Mouse (Mus musculus): ENCODE measurements around the gene Ptprcap. TPM values are rescaled to one million over a fixed set of nuclear protein-coding genes. Genes with fewer than 3 reads are reported as not detected.

Ptprcap gene
- polyA plus RNA-seq, 1 experiment from 2014 or later = 2.7 TPM

GRCm38 (mm10) chr19:4142416-4143173 is 10.8 kb upstream of the Ptprcap start:
- Histone ChIP-seq H3K27ac (no peak overlapping the region), H3K9ac (0 out of 2 replicates have a peak overlapping the region, but pooled peaks have one; percentile 25), H3K4me3 (no peak overlapping the region), H3K4me2 (replicated peaks) (no peak overlapping the region), H3K9me3 (no peaks in the 10 kb centered on the region), H3K36me3 (no peaks in the 10 kb centered on the region), H3K27me3 (no peaks in the 10 kb centered on the region), H3K4me1 (peaks cover under 1% of the 10 kb centered on the region; the same call in 1 of the 2 replicates)
- no peak for ATAC-seq (ENCODE audit: low FRiP score, low read depth)
- WGBS = 95% methylated on average over 18 of the region's 18 CpGs

- ATAC-seq (ENCODE audit: low FRiP score, low read depth) = no peak
- H3K9ac ChIP-seq = peak within 1 kb of the TSS; percentile 19; the same call in 1 of the 2 replicates
- 89% methylated on average over 7 of the region's 7 CpGs for WGBS
Measured at GRCm38 (mm10) chr19:4143759-4144268, 9.6 kb upstream of the Ptprcap start, which contains the start of gene Cabp4. Gene Cabp4 (minus strand): TSS chr19:4144033.

DNA sequence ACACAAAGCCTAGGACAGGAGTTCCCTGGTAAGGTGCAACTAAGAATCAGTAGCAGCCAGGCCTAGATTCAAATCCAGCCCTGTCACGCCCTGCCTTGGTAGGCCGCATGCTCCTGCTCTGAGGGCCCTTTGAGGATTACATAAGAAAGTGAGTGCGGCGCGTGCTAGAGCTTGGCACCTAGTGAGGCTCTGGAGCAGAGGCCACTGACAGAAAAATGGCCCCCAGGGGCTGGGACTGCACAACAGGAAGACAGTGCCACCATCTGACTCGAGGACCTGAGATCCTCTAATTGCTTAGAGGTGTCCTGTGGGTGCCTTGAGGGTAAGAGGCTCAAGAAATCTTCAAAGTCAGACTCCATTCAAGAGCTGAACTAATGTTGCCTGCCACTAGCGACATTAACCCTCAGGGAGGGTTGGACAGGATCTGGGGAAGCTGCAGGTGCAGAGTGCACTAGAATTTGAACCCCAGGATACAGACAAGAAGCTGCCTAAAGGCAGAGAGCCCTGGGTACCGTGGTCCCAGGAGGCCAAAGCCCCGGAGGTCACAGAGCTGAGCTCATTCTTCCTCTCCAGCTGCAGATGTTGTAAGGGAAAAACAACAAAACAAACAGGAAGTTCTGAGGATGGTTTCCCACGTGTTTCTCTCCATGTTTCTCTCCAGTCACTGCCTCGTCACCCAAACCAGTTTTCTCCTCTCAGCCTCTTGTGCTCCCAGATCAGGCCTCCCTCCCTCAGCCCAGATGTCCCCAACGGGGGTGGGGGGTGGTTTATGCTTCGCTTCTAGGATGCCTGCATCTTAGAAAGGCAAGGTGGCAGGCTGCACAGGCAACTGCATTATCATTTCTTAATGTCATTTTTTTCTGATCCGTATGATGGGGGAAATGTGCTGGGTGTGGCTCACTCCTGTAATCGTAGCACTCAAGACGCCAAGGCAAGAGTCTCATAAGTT is 8.6 kb upstream of the Ptprcap start:
- 76% methylated on average over 16 of the region's 16 CpGs for WGBS
- ATAC-seq (ENCODE audit: low FRiP score, low read depth) = no peak
- Histone ChIP-seq H3K27me3 (no peaks in the 10 kb centered on the region), H3K9me3 (no peaks in the 10 kb centered on the region), H3K9ac (no peak overlapping the region), H3K4me3 (no peak overlapping the region), H3K36me3 (peaks cover 1% of the 10 kb centered on the region; the same call in 1 of the 2 replicates), H3K27ac (no peak overlapping the region), H3K4me2 (replicated peaks) (no peak overlapping the region), H3K4me1 (peaks cover 15% of the 10 kb centered on the region)

More at GRCm38 (mm10) chr19:4143759-4144268, 9.6 kb upstream of the Ptprcap start, which contains the start of gene Cabp4:
- no peaks in the 10 kb centered on the region for H3K36me3 ChIP-seq
- H3K4me1 ChIP-seq = peaks cover 6% of the 10 kb centered on the region
- H3K27me3 ChIP-seq = no peaks in the 10 kb centered on the region
- no peak within 1 kb of the TSS for H3K4me2 ChIP-seq (replicated peaks)
- no peak within 1 kb of the TSS for H3K4me3 ChIP-seq
- no peak within 1 kb of the TSS for H3K27ac ChIP-seq
- no peaks in the 10 kb centered on the region for H3K9me3 ChIP-seq

DNA sequence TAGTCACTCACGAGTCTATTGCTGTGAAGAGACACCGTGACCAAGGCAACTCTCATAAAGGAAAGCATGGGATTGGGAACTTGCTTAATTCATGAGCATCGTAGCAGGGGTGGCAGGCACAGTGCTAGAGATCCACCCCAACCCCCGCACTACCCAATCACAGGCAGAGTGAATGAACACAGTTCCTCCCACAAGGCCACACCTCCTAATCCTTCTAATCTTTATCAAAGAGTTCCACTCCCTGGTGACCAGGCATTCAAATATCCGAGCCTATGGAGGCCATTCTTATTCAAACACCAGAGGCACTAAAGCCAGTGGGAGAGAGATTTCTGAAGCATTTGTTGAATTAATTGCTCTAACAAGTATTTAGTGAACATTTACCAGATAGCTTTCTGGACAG is 7.5 kb upstream of the Ptprcap start:
- Histone ChIP-seq H3K4me1 (peaks cover 18% of the 10 kb centered on the region), H3K9me3 (no peaks in the 10 kb centered on the region), H3K4me3 (no peak overlapping the region), H3K27ac (no peak overlapping the region), H3K4me2 (replicated peaks) (no peak overlapping the region), H3K36me3 (peaks cover 13% of the 10 kb centered on the region), H3K27me3 (no peaks in the 10 kb centered on the region), H3K9ac (no peak overlapping the region)
- WGBS = 93% methylated on average over 5 of the region's 5 CpGs
- no peak for ATAC-seq (ENCODE audit: low FRiP score, low read depth)

GRCm38 (mm10) chr19:4146366-4147021 is 6.9 kb upstream of the Ptprcap start:
- Histone ChIP-seq H3K4me3 (no peak overlapping the region), H3K27ac (no peak overlapping the region), H3K9ac (peak overlapping the region; percentile 27; the same call in 1 of the 2 replicates), H3K36me3 (peaks cover 18% of the 10 kb centered on the region), H3K9me3 (no peaks in the 10 kb centered on the region), H3K27me3 (no peaks in the 10 kb centered on the region), H3K4me2 (replicated peaks) (no peak overlapping the region), H3K4me1 (peaks cover 18% of the 10 kb centered on the region)
- 67% methylated on average over 12 of the region's 12 CpGs for WGBS
- no peak for ATAC-seq (ENCODE audit: low FRiP score, low read depth)

DNA sequence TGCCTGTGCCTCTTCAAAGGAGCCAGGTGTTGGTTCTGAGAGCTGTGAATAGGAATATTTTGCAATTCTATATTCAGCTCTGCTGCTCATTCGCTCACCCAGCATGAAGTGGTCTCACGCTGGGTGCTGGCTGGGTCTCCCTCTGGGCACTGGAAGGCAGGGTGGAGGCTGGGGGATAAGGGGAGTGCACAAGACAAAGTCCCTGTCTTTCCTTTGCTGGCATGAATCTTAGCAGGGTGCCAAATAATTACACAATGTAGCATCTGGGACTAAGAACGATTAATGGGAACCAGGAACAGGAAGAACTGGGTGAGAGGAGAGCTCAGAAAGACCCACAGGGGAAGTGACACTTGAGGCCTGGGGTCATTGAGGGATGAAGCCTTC is 6.4 kb upstream of the Ptprcap start:
- H3K27ac ChIP-seq = no peak overlapping the region
- peaks cover 18% of the 10 kb centered on the region for H3K4me1 ChIP-seq
- no peaks in the 10 kb centered on the region for H3K27me3 ChIP-seq
- H3K4me3 ChIP-seq = no peak overlapping the region
- ATAC-seq (ENCODE audit: low FRiP score, low read depth) = no peak
- H3K4me2 ChIP-seq (replicated peaks) = no peak overlapping the region
- no peaks in the 10 kb centered on the region for H3K9me3 ChIP-seq
- H3K36me3 ChIP-seq = peaks cover 22% of the 10 kb centered on the region
- peak overlapping the region; percentile 27 for H3K9ac ChIP-seq
- WGBS = 52% methylated on average over 3 of the region's 3 CpGs

DNA sequence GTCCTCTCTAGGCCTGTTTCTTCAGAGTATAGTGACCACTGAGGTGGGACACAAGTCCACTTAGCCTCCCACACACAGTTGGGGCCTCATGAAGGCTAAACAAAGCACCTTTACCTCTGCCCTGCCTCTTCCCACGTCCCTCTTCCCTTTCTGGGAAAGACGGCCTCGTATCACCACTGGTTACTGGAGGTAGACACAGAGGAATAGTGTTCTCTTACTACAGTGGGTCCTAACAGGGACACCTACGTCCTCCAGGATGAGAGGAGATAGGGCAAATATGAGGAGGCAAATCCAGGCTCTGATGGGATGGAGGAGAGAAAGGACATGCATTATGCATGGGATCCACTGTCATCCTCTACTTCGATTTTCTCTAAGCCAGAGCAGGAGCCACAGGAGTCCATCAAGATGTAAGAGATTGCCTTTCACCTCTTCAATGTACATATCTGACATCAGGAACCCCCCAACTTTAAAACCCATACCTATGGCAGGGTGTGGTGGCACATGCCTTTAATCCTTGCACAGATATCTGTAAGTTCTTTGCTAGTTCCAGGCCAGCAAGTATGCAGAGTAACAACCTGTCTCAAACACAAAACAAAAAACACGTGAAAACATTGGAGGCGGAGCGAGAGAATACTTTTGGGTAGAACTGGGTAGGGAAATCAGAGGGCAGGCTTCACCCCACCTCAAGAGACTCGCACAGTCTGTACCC is 5.5 kb upstream of the Ptprcap start:
- H3K36me3 ChIP-seq = peaks cover 30% of the 10 kb centered on the region
- no peak; the same call in 1 of the 2 replicates for ATAC-seq (ENCODE audit: low FRiP score, low read depth)
- H3K4me2 ChIP-seq (replicated peaks) = peak overlapping the region; percentile 91
- no peaks in the 10 kb centered on the region for H3K9me3 ChIP-seq
- H3K9ac ChIP-seq = peak overlapping the region; percentile 91
- WGBS = 38% methylated on average over 9 of the region's 9 CpGs
- H3K27ac ChIP-seq = 0 out of 2 replicates have a peak overlapping the region, but pooled peaks have one; percentile 0
- peaks cover 18% of the 10 kb centered on the region for H3K4me1 ChIP-seq
- H3K4me3 ChIP-seq = peak overlapping the region; percentile 94
- H3K27me3 ChIP-seq = no peaks in the 10 kb centered on the region

DNA sequence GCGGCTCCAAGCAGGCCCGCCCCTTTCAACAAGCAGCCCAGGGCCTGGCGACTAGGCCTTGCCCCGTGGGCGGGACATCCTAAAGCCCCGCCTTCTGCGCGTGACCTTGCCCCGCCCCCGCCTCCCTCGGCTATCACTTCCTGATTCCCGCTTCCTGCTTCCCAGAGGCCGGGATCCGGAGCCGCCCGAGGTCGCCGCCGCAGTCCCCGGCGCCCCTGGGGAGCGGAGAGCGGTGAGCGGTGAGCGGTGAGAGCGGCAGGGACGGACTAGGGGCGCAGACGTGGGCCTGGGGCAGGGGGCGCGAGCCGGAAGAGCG is 5.0 kb upstream of the Ptprcap start, which contains the start of gene Coro1b:
Coro1b (plus strand) TSS at position 129 of the 316 bp plus-strand sequence.
- H3K4me3 ChIP-seq = peak within 1 kb of the TSS; percentile 94
- ATAC-seq (ENCODE audit: low FRiP score, low read depth) = peak; percentile 96
- H3K9ac ChIP-seq = peak within 1 kb of the TSS; percentile 91
- WGBS = under 1% methylated on average over 33 of the region's 33 CpGs
- H3K36me3 ChIP-seq = peaks cover 35% of the 10 kb centered on the region
- H3K27ac ChIP-seq = peak within 1 kb of the TSS; percentile 58; the same call in 1 of the 2 replicates
- H3K9me3 ChIP-seq = no peaks in the 10 kb centered on the region
- no peaks in the 10 kb centered on the region for H3K27me3 ChIP-seq
- H3K4me1 ChIP-seq = peaks cover 18% of the 10 kb centered on the region
- H3K4me2 ChIP-seq (replicated peaks) = peak within 1 kb of the TSS; percentile 91

DNA sequence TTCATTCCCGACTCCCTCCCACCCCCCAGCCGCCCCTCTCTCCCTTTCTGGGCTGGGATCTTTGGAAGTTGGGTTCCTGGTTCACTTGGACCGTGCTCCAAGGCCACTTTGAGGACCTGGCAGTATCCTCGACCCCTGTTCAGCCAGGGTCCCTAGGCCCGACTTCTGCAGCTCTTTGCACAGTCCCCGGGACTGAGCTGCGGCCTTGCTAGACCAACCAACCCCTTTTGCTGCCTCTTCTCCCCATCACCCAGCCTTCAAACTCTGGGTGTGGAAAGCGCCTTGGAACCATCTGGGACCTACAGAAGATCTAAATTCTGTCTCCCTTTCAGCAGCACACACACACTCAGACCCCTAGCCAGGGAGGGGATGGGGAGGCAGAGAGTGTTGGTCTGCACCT is 4.6 kb upstream of the Ptprcap start:
- Histone ChIP-seq H3K36me3 (peaks cover 38% of the 10 kb centered on the region), H3K9ac (peak overlapping the region; percentile 91), H3K4me3 (peak overlapping the region; percentile 94), H3K4me1 (peaks cover 18% of the 10 kb centered on the region), H3K27me3 (no peaks in the 10 kb centered on the region), H3K27ac (peak overlapping the region; percentile 58; the same call in 1 of the 2 replicates), H3K9me3 (no peaks in the 10 kb centered on the region), H3K4me2 (replicated peaks) (peak overlapping the region; percentile 91)
- ATAC-seq (ENCODE audit: low FRiP score, low read depth) = no peak
- WGBS = 3% methylated on average over 8 of the region's 8 CpGs

GRCm38 (mm10) chr19:4149283-4149682 is 4.1 kb upstream of the Ptprcap start:
- peak overlapping the region; percentile 91 for H3K9ac ChIP-seq
- no peak for ATAC-seq (ENCODE audit: low FRiP score, low read depth)
- WGBS = 86% methylated on average over 11 of the region's 11 CpGs
- H3K9me3 ChIP-seq = no peaks in the 10 kb centered on the region
- peak overlapping the region; percentile 94 for H3K4me3 ChIP-seq
- peaks cover 18% of the 10 kb centered on the region for H3K4me1 ChIP-seq
- peaks cover 38% of the 10 kb centered on the region for H3K36me3 ChIP-seq
- peak overlapping the region; percentile 91 for H3K4me2 ChIP-seq (replicated peaks)
- no peaks in the 10 kb centered on the region for H3K27me3 ChIP-seq
- H3K27ac ChIP-seq = no peak overlapping the region

Data from limb, embryonic 13.5 days (tissue).